Mouse (Mus musculus) myocyte (in vitro differentiated cells): ENCODE results near the gene Ankrd55.

Source experiments
- CEBPB ChIP-seq: IDR thresholded peaks from 2 replicates; pipeline ENCODE4 v1.6.1; 2011; ENCODE audit warnings: mild to moderate bottlenecking, moderate library complexity; ENCODE audit not compliant: poor library complexity, insufficient read depth, severe bottlenecking
- E2F4 ChIP-seq: IDR thresholded peaks from one replicate; pipeline ENCODE4 v1.6.1; 2011; ENCODE audit warnings: mild to moderate bottlenecking, control low read depth, moderate library complexity; ENCODE audit not compliant: insufficient read depth
- MAX ChIP-seq: IDR thresholded peaks from one replicate; pipeline ENCODE4 v1.6.1; 2011; ENCODE audit warnings: low read depth, mild to moderate bottlenecking, control low read depth
- MYOG ChIP-seq, 3 experiments: IDR thresholded peaks; one replicate each; pipeline ENCODE4 v1.6.1; 2011; ENCODE audit warnings: control low read depth in 2 of 3, low read depth in 2 of 3, mild to moderate bottlenecking in 2 of 3; ENCODE audit not compliant: insufficient read length in 2 of 3, control insufficient read depth in 1 of 3, insufficient read depth in 1 of 3
- POLR2A ChIP-seq: IDR thresholded peaks from one replicate; pipeline ENCODE4 v1.6.1; 2011; ENCODE audit warnings: low read depth, mild to moderate bottlenecking, control low read depth, moderate library complexity; ENCODE audit not compliant: insufficient read length
- REST ChIP-seq: IDR thresholded peaks from one replicate; pipeline ENCODE4 v1.6.1; 2011; ENCODE audit warnings: mild to moderate bottlenecking, control low read depth, moderate library complexity; ENCODE audit not compliant: insufficient read depth, insufficient read length
- TCF12 ChIP-seq: IDR thresholded peaks from one replicate; pipeline ENCODE4 v1.6.1; 2011; ENCODE audit warnings: mild to moderate bottlenecking, control low read depth; ENCODE audit not compliant: poor library complexity, insufficient read depth, severe bottlenecking
- USF1 ChIP-seq: IDR thresholded peaks from one replicate; pipeline ENCODE4 v1.6.1; 2011; ENCODE audit warnings: low read depth, mild to moderate bottlenecking, control low read depth, moderate library complexity

GRCm38 (mm10) chr13:112390206-112390605 is 102.0 kb downstream of the Ankrd55 start:
- no peak for TF ChIP-seq MYOG (IDR thresholded peaks at IDR 0.05; ENCODE audit: control insufficient read depth in 1 of 3, insufficient read depth in 1 of 3, insufficient read length in 2 of 3, low read depth in 2 of 3)
- no peak for TF ChIP-seq E2F4
- no peak for TF ChIP-seq POLR2A
- TF ChIP-seq TCF12: no peak
- TF ChIP-seq MAX: no peak
- no peak for TF ChIP-seq REST
- no peak for TF ChIP-seq USF1
- no peak for TF ChIP-seq CEBPB
